Mouse (Mus musculus): ENCODE measurements at regions not wholly inside any gene's neighbourhood (a gene's known extent, or its start where the extent isn't known, plus 50 kb on each side); places are given as distances from the start of the nearest gene placed in this dataset.

- Histone ChIP-seq H3K4me3 (no peak overlapping the region), H3K36me3 (replicated peaks) (no peaks in the 10 kb centered on the region), H3K9me3 (no peaks in the 10 kb centered on the region), H3K27me3 (replicated peaks; ENCODE audit: low read depth, poor library complexity, severe bottlenecking) (peaks cover 47% of the 10 kb centered on the region), H3K4me1 (peaks cover 40% of the 10 kb centered on the region), H3K27ac (replicated peaks) (no peak overlapping the region)
- WGBS, result 78% methylated on average over 26 of the region's 26 CpGs
- no peak for DNase-seq (ENCODE audit: low spot score)
Observed at GRCm38 (mm10) chr9:61031699-61032447, 237.5 kb downstream of the Uaca start.

GRCm38 (mm10) chr9:61032448-61033433, 238.4 kb downstream of the Uaca start:
- Histone ChIP-seq H3K9me3 (no peaks in the 10 kb centered on the region), H3K4me3 (no peak overlapping the region), H3K36me3 (replicated peaks) (no peaks in the 10 kb centered on the region), H3K27me3 (replicated peaks; ENCODE audit: low read depth, poor library complexity, severe bottlenecking) (peaks cover 45% of the 10 kb centered on the region), H3K27ac (replicated peaks) (no peak overlapping the region), H3K4me1 (peaks cover 46% of the 10 kb centered on the region)
- WGBS, result 85% methylated on average over 23 of the region's 23 CpGs
- no peak for DNase-seq (ENCODE audit: low spot score)

GRCm38 (mm10) chr9:61033593-61033992, 239.3 kb downstream of the Uaca start:
- no peak overlapping the region for H3K27ac ChIP-seq (replicated peaks)
- no peak overlapping the region for H3K4me3 ChIP-seq
- no peaks in the 10 kb centered on the region for H3K9me3 ChIP-seq
- no peaks in the 10 kb centered on the region for H3K36me3 ChIP-seq (replicated peaks)
- 72% methylated on average over 9 of the region's 9 CpGs for WGBS
- DNase-seq (ENCODE audit: low spot score), result no peak
- H3K4me1 ChIP-seq, result peaks cover 51% of the 10 kb centered on the region
- H3K27me3 ChIP-seq (replicated peaks; ENCODE audit: low read depth, poor library complexity, severe bottlenecking), result peaks cover 48% of the 10 kb centered on the region

GRCm38 (mm10) chr9:61042063-61042462, 247.7 kb downstream of the Uaca start:
- Histone ChIP-seq H3K4me3 (no peak overlapping the region), H3K36me3 (replicated peaks) (no peaks in the 10 kb centered on the region), H3K9me3 (no peaks in the 10 kb centered on the region), H3K4me1 (peaks cover 32% of the 10 kb centered on the region), H3K27ac (replicated peaks) (no peak overlapping the region; the same call in 1 of the 2 replicates), H3K27me3 (replicated peaks; ENCODE audit: low read depth, poor library complexity, severe bottlenecking) (peaks cover 53% of the 10 kb centered on the region)
- no peak for DNase-seq (ENCODE audit: low spot score)
- 32% methylated on average over 2 of the region's 2 CpGs for WGBS

DNA sequence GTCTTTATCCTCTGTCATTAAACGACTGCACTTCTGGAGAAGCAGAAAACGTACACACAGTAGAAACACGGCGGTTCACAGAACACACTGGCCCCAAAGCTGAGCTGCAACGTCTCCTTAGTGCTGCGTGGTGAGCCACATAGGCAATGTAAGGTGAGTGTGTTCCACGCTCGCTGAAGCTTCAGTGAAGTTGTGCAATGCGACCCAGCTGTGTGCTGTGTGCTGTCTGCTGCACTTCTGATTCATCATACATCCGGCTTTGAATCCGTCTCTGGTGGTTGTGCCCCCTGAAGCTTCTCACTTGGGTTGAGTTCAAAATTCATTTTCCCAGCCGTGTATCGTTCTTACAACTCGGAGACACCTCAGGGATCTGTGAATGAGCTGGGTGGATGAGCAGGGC, 250.6 kb downstream of the Uaca start:
- Histone ChIP-seq H3K4me3 (no peak overlapping the region), H3K27ac (replicated peaks) (no peak overlapping the region), H3K9me3 (no peaks in the 10 kb centered on the region), H3K27me3 (replicated peaks; ENCODE audit: low read depth, poor library complexity, severe bottlenecking) (peaks cover 45% of the 10 kb centered on the region), H3K36me3 (replicated peaks) (no peaks in the 10 kb centered on the region), H3K4me1 (peaks cover 20% of the 10 kb centered on the region)
- no peak for DNase-seq (ENCODE audit: low spot score)
- WGBS, result 90% methylated on average over 14 of the region's 14 CpGs

DNA sequence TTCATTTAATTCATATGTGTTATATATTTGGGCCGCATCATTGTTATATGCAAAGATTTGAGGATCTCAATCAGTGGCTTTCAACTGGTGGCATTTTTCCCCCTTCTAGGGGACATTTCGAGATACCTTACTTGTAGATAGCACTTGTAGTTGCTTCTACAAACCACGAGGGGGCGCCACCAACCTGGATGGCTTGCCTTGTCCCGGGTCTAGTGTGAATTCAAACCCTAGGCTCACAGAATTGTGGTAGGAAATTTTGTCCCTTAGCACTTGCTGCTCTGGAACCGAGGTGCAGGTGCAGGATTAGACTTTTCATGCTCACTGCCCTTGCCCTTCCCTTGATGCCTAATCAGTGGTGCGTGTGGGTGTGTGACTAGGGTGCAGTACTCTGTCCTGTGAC, 252.2 kb downstream of the Uaca start:
- Histone ChIP-seq H3K27me3 (replicated peaks; ENCODE audit: low read depth, poor library complexity, severe bottlenecking) (peaks cover 44% of the 10 kb centered on the region), H3K9me3 (no peaks in the 10 kb centered on the region), H3K4me1 (peaks cover 19% of the 10 kb centered on the region), H3K27ac (replicated peaks) (no peak overlapping the region), H3K36me3 (replicated peaks) (no peaks in the 10 kb centered on the region), H3K4me3 (no peak overlapping the region)
- peak; percentile 85 for DNase-seq (ENCODE audit: low spot score)
- WGBS, result 21% methylated on average over 7 of the region's 7 CpGs

DNA sequence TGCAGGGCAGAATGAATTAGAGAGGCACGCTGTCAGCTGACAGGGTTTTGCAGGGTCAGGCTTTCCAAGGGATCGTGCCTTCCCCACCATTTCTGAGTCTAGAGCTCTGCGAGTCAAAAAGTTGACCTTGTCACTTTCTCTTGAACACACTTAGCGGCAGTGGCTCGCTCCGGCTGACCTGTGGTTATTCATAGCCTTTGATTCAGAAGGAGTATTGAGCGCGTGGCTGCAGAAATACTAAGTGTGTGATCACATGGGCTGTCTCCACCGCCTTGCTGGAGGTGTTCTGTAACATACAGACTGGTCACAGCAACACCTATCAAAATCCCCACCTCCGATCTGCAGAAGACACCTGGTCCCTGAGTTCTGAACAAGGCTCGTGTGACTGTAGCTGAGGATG, 252.9 kb downstream of the Uaca start:
- Histone ChIP-seq H3K9me3 (no peaks in the 10 kb centered on the region), H3K27me3 (replicated peaks; ENCODE audit: low read depth, poor library complexity, severe bottlenecking) (peaks cover 37% of the 10 kb centered on the region), H3K4me1 (peaks cover 11% of the 10 kb centered on the region), H3K27ac (replicated peaks) (no peak overlapping the region), H3K4me3 (no peak overlapping the region), H3K36me3 (replicated peaks) (no peaks in the 10 kb centered on the region)
- DNase-seq (ENCODE audit: low spot score), result no peak
- 82% methylated on average over 11 of the region's 11 CpGs for WGBS

DNA sequence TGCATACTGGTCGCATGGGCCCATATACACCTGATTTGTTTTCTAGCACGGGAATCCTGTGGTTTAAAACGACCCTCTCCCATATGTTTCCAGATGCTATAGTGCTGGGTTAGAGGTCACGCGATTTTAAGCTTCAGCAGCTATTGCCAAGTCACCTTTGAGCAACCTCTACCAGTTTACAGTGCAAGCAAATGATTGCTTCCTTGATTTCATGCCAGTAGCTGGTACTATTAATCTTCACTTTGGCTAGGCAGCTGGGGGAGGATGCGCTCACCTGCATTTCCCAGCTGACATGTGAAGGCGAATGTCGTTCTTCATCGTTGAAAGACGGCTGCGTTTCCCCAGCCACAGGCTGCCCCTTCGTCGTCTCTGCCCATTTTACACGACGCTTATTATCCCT, 254.2 kb downstream of the Uaca start:
- no peaks in the 10 kb centered on the region for H3K9me3 ChIP-seq
- H3K27ac ChIP-seq (replicated peaks), result no peak overlapping the region
- H3K27me3 ChIP-seq (replicated peaks; ENCODE audit: low read depth, poor library complexity, severe bottlenecking), result peaks cover 36% of the 10 kb centered on the region
- no peaks in the 10 kb centered on the region for H3K36me3 ChIP-seq (replicated peaks)
- no peak overlapping the region for H3K4me3 ChIP-seq
- no peak for DNase-seq (ENCODE audit: low spot score)
- H3K4me1 ChIP-seq, result peaks cover 12% of the 10 kb centered on the region
- 90% methylated on average over 15 of the region's 15 CpGs for WGBS

DNA sequence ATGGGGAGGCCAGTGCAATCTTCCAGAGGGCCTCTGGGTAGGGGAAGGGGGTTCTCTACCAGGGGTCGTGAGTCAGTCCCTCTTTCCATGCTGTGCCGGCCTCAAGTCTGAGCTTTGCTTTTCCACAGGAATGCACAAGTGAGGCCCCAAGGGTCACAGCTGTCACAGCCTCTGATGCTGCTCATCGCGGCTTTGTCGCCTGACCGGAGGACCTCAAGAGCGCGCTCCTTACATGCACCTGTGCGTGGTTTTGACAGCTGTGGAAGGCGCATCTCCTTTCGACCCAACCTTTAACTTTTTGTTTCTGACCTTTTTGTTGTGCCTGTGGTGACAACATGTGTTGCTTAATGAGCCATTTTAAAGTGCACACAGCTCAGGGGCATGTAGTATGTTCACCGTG, 258.3 kb downstream of the Uaca start:
- 81% methylated on average over 12 of the region's 12 CpGs for WGBS
- no peak for DNase-seq (ENCODE audit: low spot score)
- no peak overlapping the region for H3K4me3 ChIP-seq
- H3K36me3 ChIP-seq (replicated peaks), result no peaks in the 10 kb centered on the region
- no peak overlapping the region for H3K27ac ChIP-seq (replicated peaks)
- H3K4me1 ChIP-seq, result peaks cover 35% of the 10 kb centered on the region
- peaks cover 52% of the 10 kb centered on the region for H3K27me3 ChIP-seq (replicated peaks; ENCODE audit: low read depth, poor library complexity, severe bottlenecking)
- no peaks in the 10 kb centered on the region for H3K9me3 ChIP-seq

- peak; percentile 66 for DNase-seq (ENCODE audit: low spot score)
- Histone ChIP-seq H3K27me3 (replicated peaks; ENCODE audit: low read depth, poor library complexity, severe bottlenecking) (peaks cover 53% of the 10 kb centered on the region), H3K4me1 (peaks cover 38% of the 10 kb centered on the region), H3K4me3 (no peak overlapping the region), H3K9me3 (peaks cover 3% of the 10 kb centered on the region; the same call in 1 of the 2 replicates), H3K36me3 (replicated peaks) (no peaks in the 10 kb centered on the region), H3K27ac (replicated peaks) (no peak overlapping the region)
- WGBS, result 25% methylated on average over 3 of the region's 3 CpGs
Observed at GRCm38 (mm10) chr9:61054427-61054826, 260.1 kb downstream of the Uaca start.

- 80% methylated on average over 3 of the region's 3 CpGs for WGBS
- Histone ChIP-seq H3K9me3 (peaks cover 10% of the 10 kb centered on the region; the same call in 1 of the 2 replicates), H3K4me1 (peaks cover 38% of the 10 kb centered on the region), H3K27ac (replicated peaks) (no peak overlapping the region), H3K36me3 (replicated peaks) (peaks cover 6% of the 10 kb centered on the region; the same call in 1 of the 2 replicates), H3K4me3 (no peak overlapping the region), H3K27me3 (replicated peaks; ENCODE audit: low read depth, poor library complexity, severe bottlenecking) (peaks cover 53% of the 10 kb centered on the region)
- no peak for DNase-seq (ENCODE audit: low spot score)
Observed at GRCm38 (mm10) chr9:61055392-61055791, 261.1 kb downstream of the Uaca start.

- H3K27ac ChIP-seq (replicated peaks), result 0 out of 2 replicates have a peak overlapping the region, but pooled peaks have one; percentile 0
- H3K4me1 ChIP-seq, result peaks cover 38% of the 10 kb centered on the region
- WGBS, result 87% methylated on average over 15 of the region's 15 CpGs
- H3K9me3 ChIP-seq, result peaks cover 10% of the 10 kb centered on the region; the same call in 1 of the 2 replicates
- DNase-seq (ENCODE audit: low spot score), result no peak
- H3K27me3 ChIP-seq (replicated peaks; ENCODE audit: low read depth, poor library complexity, severe bottlenecking), result peaks cover 53% of the 10 kb centered on the region
- H3K36me3 ChIP-seq (replicated peaks), result peaks cover 6% of the 10 kb centered on the region; the same call in 1 of the 2 replicates
- no peak overlapping the region for H3K4me3 ChIP-seq
Observed at GRCm38 (mm10) chr9:61055928-61056730, 261.8 kb downstream of the Uaca start.
